Comparison of ENCODE assay signal across 17 mouse cellular contexts in the genomic region with DNA sequence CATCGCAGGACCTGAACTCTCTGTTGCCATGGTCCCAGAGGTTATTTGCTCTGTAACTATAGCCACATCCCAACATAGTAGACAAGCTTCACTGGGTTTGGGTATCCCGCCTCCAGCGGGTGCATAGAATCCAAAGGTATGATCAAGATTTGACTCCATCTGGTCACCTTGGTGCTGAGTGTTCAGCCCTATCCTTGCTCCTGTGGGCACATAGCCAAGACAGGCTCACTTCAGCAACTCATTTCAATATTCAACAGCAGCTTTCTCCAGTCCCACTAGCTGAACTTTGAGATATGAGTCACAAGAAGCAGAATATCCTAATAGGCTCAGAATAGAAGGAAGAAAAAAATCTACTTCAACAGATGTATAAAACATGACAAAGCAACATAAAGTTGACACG.
"Had no signal": no experiment of that assay in that cellular context is flagged by ENCODE, and none has a peak within 500 bp of the region (broad histone marks: within the 10 kb centered on the region; RNA-seq: fewer than 3 reads in every experiment).

No protein-coding gene starts in this region.

- H3K4me1 ChIP-seq: limb, embryonic 12.5 days; liver, embryonic 13.5 days; lung, embryonic 15.5 days; midbrain, embryonic 15.5 days had no signal

- H3K27ac ChIP-seq: limb, embryonic 12.5 days; liver, embryonic 13.5 days; lung, embryonic 15.5 days; macrophage; midbrain, embryonic 15.5 days; neural tube, embryonic 12.5 days had no signal

- H3K9ac ChIP-seq: limb, embryonic 12.5 days; liver, embryonic 13.5 days; liver, postnatal 0 days; lung, embryonic 15.5 days; midbrain, embryonic 15.5 days; neural tube, embryonic 12.5 days had no signal

- H3K36me3 ChIP-seq: limb, embryonic 12.5 days; liver, embryonic 13.5 days; lung, embryonic 15.5 days; midbrain, embryonic 15.5 days had no signal

- H3K27me3 ChIP-seq: limb, embryonic 12.5 days; liver, embryonic 13.5 days; lung, embryonic 15.5 days; megakaryocyte, embryonic 14.5 days; midbrain, embryonic 15.5 days; neural tube, embryonic 12.5 days had no signal

- H3K9me3 ChIP-seq: limb, embryonic 12.5 days; liver, embryonic 13.5 days; lung, embryonic 15.5 days; megakaryocyte, embryonic 14.5 days; midbrain, embryonic 15.5 days; neural tube, embryonic 12.5 days had no signal

- DNase-seq: layer of hippocampus, adult 9-11 months; layer of hippocampus, postnatal 36 days; liver; liver, embryonic 13.5 days; liver, postnatal 0 days; lung, postnatal 14 days; right cerebral cortex, postnatal 4 days; spleen, adult 18-20 months; thymus, adult 2 months; thymus, postnatal 25 days had no signal

- H3K4me2 ChIP-seq: limb, embryonic 12.5 days; liver, embryonic 13.5 days; lung, embryonic 15.5 days; midbrain, embryonic 11.5 days; midbrain, embryonic 15.5 days; neural tube, embryonic 12.5 days had no signal

- ATAC-seq: liver, postnatal 0 days; midbrain, embryonic 15.5 days had no signal

- H3K4me3 ChIP-seq: limb, embryonic 12.5 days; liver, embryonic 13.5 days; lung, embryonic 15.5 days; megakaryocyte, embryonic 14.5 days; midbrain, embryonic 15.5 days; neural tube, embryonic 12.5 days had no signal
